Mouse (Mus musculus): ENCODE data around the gene Terb2. TPM values are rescaled to one million over a fixed set of nuclear protein-coding genes. Genes with fewer than 3 reads are reported as not detected.
A peak's percentile ranks its signal among the peaks of the same experiment; 100 is the strongest.

Terb2 gene
- total and polyA plus RNA-seq, 3 experiments = not detected

DNA sequence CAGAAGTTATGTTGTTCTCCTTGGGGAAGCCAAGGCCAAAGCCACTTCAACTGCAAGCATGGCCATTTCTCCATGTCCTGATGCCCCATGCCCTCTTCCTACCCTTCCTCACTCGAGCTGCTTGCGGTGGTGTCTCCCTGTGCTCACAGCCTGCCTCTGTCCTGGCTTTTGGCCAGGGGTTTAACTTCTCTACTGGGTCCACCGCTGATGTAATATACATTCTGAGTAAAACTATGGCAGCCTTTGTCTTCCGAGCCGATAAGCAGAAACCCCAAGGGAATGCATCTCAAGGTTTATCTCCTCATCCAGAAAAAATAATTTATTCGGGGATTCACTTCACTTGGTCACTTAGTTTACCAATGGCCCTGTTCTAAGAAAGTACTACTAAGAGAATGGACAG is 39.4 kb upstream of the Terb2 start:
- intact Hi-C loops (cut with DNase I) = no loop called here
- WGBS = 25% methylated on average over 6 of the region's 6 CpGs
- peaks cover 18% of the 10 kb centered on the region for H3K36me3 ChIP-seq (ENCODE audit: control insufficient read depth, insufficient read depth, low read length)
- H3K4me3 ChIP-seq = peak overlapping the region; percentile 79
- no peak overlapping the region for H3K9ac ChIP-seq (ENCODE audit: low read depth, low read length)
- peak; percentile 46 to 51 for DNase-seq
- no peaks in the 10 kb centered on the region; the same call in 1 of the 2 replicates for H3K79me2 ChIP-seq (replicated peaks; ENCODE audit: control insufficient read depth, insufficient read depth, low read length)
- peaks cover 8% of the 10 kb centered on the region for H3K4me1 ChIP-seq (ENCODE audit: control insufficient read depth, insufficient read depth, low read length)
- TF ChIP-seq EP300 (IDR thresholded peaks at IDR 0.05; ENCODE audit: insufficient read depth, low read depth, low read length) (no peak), CTCF (IDR thresholded peaks at IDR 0.05) (no peak), POLR2A (IDR thresholded peaks at IDR 0.05; ENCODE audit: insufficient read depth, low read depth, low read length) (no peak)
- H3K27ac ChIP-seq = peak overlapping the region; percentile 96
- no peaks in the 10 kb centered on the region for H3K27me3 ChIP-seq (ENCODE audit: control insufficient read depth, insufficient read depth, low read length)

DNA sequence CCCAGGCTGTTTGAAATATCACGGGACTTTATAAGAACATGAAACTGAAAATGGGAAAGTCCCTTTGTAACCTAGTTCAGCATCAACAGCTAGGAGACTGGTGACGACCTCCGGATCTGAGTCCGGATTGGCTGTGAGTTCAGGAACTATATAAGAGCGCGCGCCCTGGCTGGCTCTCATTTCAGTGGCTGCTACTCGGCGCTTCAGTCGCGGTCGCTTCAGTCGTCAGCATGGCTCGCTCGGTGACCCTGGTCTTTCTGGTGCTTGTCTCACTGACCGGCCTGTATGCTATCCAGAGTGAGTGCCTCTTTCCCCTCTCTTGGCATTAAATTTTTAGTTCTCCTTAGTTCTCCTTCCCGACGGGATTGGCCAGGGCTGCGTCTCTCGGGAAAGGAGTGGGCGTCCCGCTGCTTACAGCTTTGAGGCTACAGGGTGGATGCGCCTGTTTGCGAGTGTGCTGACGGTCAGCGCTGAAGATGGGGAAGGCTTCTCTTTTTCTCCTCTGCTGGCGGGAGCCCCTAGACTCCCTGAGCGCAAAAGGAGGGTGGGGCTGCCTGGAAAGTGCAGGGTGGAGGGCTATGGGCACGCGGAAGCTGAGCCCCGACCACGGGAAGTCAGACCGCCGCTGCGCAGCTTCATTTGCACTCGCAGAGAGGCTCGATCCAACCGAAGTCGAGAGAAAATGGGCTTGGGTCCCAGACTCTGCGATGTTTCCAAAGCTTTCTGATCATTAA is 38.4 kb upstream of the Terb2 start, which contains the start of gene B2m:
Gene B2m (plus strand): TSS at position 179 of the 734 bp plus-strand sequence.
- peak within 1 kb of the TSS; percentile 79 for H3K4me3 ChIP-seq
- peaks cover 2% of the 10 kb centered on the region for H3K79me2 ChIP-seq (replicated peaks; ENCODE audit: control insufficient read depth, insufficient read depth, low read length)
- H3K36me3 ChIP-seq (ENCODE audit: control insufficient read depth, insufficient read depth, low read length) = peaks cover 21% of the 10 kb centered on the region
- DNase-seq = peak; percentile 94 to 95
- WGBS = under 1% methylated on average over 40 of the region's 40 CpGs
- no peaks in the 10 kb centered on the region for H3K27me3 ChIP-seq (ENCODE audit: control insufficient read depth, insufficient read depth, low read length)
- peak within 1 kb of the TSS; percentile 96 for H3K27ac ChIP-seq
- intact Hi-C loops (cut with DNase I) = loop anchor here (1.0 kb wide), 1 partner anchor 29 kb away; the partner anchor contains the start of gene Spg11
- H3K4me1 ChIP-seq (ENCODE audit: control insufficient read depth, insufficient read depth, low read length) = peaks cover 8% of the 10 kb centered on the region
- TF ChIP-seq CTCF (IDR thresholded peaks at IDR 0.05) (no peak), POLR2A (IDR thresholded peaks at IDR 0.05; ENCODE audit: insufficient read depth, low read depth, low read length) (peak; percentile 100), EP300 (IDR thresholded peaks at IDR 0.05; ENCODE audit: insufficient read depth, low read depth, low read length) (peak; percentile 90)
- peak within 1 kb of the TSS; percentile 87 for H3K9ac ChIP-seq (ENCODE audit: low read depth, low read length)

DNA sequence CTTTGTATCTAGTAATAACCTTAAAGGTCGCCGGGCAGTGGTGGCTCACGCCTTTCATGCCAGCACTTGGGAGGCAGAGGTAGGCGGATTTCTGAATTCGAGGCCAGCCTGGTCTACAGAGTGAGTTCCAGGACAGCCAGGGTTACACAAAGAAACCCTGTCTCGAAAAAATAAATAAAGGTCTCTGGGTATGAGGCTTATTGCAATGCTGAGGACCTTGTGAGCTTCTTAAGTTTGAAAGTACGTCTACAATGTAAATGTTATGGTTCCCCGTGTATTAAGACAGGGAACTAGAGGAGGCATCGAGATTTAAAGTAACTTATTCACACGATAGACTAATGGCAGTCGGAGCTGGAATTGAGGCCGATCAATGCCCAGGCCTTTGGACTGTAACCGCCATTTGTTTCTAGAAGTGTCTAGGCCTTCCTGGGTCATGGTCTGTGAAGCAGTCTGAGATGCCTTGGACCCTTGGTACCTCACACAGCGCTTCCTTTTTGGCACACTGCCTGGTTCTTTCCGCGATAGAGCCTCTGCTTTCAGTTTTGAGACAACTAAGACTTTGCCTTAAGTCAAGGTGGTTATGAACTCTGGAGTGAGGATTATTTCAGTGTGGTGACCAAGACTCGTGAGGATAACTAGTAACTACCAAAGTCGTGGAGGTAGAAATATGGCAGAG is 37.7 kb upstream of the Terb2 start:
- intact Hi-C loops (cut with DNase I) = loop anchor here (1.0 kb wide), 1 partner anchor 30 kb away; the partner anchor contains the start of gene Spg11
- DNase-seq = peak; percentile 73 to 86
- H3K79me2 ChIP-seq (replicated peaks; ENCODE audit: control insufficient read depth, insufficient read depth, low read length) = peaks cover 2% of the 10 kb centered on the region
- H3K27ac ChIP-seq = peak overlapping the region; percentile 96
- WGBS = 28% methylated on average over 18 of the region's 18 CpGs
- TF ChIP-seq EP300 (IDR thresholded peaks at IDR 0.05; ENCODE audit: insufficient read depth, low read depth, low read length) = peak; percentile 52; the same call in 1 of the 2 replicates
- TF ChIP-seq CTCF (IDR thresholded peaks at IDR 0.05) = no peak
- peak; percentile 43; the same call in 1 of the 2 replicates for TF ChIP-seq POLR2A (IDR thresholded peaks at IDR 0.05; ENCODE audit: insufficient read depth, low read depth, low read length)
- peaks cover 8% of the 10 kb centered on the region for H3K4me1 ChIP-seq (ENCODE audit: control insufficient read depth, insufficient read depth, low read length)
- peak overlapping the region; percentile 79 for H3K4me3 ChIP-seq
- H3K9ac ChIP-seq (ENCODE audit: low read depth, low read length) = peak overlapping the region; percentile 87
- peaks cover 23% of the 10 kb centered on the region for H3K36me3 ChIP-seq (ENCODE audit: control insufficient read depth, insufficient read depth, low read length)
- no peaks in the 10 kb centered on the region for H3K27me3 ChIP-seq (ENCODE audit: control insufficient read depth, insufficient read depth, low read length)

DNA sequence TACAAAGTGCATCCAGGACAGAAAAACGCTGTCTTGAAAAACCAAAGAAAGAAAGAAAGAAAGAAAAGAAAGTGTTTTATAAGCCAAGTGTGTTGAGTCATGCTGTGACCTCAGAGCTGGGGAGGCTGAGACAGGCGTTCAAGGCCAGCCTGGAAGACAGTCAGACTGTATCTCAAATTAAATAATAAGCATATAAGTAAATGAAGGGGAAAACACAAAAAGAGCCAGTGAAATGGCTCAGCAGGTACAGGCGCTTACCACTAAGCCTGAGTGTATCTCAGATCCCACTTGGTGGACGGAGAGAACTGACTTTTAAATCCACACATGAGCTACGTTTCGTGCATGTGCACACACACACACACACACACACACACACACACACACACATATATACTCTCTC is 36.8 kb upstream of the Terb2 start:
- no peak overlapping the region for H3K27ac ChIP-seq
- no peaks in the 10 kb centered on the region for H3K27me3 ChIP-seq (ENCODE audit: control insufficient read depth, insufficient read depth, low read length)
- peak overlapping the region; percentile 79 for H3K4me3 ChIP-seq
- WGBS = 57% methylated on average over 6 of the region's 6 CpGs
- H3K4me1 ChIP-seq (ENCODE audit: control insufficient read depth, insufficient read depth, low read length) = peaks cover 8% of the 10 kb centered on the region
- peaks cover 2% of the 10 kb centered on the region for H3K79me2 ChIP-seq (replicated peaks; ENCODE audit: control insufficient read depth, insufficient read depth, low read length)
- TF ChIP-seq EP300 (IDR thresholded peaks at IDR 0.05; ENCODE audit: insufficient read depth, low read depth, low read length) (no peak), CTCF (IDR thresholded peaks at IDR 0.05) (no peak), POLR2A (IDR thresholded peaks at IDR 0.05; ENCODE audit: insufficient read depth, low read depth, low read length) (no peak)
- H3K36me3 ChIP-seq (ENCODE audit: control insufficient read depth, insufficient read depth, low read length) = peaks cover 23% of the 10 kb centered on the region
- intact Hi-C loops (cut with DNase I) = no loop called here
- DNase-seq = no peak
- no peak overlapping the region; the same call in 1 of the 2 replicates for H3K9ac ChIP-seq (ENCODE audit: low read depth, low read length)

DNA sequence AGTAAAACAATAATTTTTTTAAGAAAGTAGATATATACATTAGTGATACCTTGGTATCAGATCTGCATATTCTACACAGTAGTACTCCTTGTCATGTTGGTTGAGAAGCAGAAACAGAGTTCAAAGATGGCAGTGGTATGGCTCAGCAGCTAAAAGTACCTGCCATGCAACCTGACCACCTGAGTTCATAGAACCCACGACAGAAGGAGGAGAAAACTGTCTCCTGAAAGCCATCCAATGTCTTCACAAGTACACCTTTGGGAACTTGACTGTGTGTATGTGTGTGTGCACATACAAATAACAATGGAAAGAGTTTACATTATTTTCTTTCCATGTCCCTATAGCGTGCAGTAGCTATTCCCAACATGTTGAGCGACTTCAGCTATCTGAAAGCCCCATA is 36.4 kb upstream of the Terb2 start:
- TF ChIP-seq EP300 (IDR thresholded peaks at IDR 0.05; ENCODE audit: insufficient read depth, low read depth, low read length) (no peak), CTCF (IDR thresholded peaks at IDR 0.05) (no peak), POLR2A (IDR thresholded peaks at IDR 0.05; ENCODE audit: insufficient read depth, low read depth, low read length) (no peak)
- DNase-seq = no peak
- Histone ChIP-seq H3K4me1 (ENCODE audit: control insufficient read depth, insufficient read depth, low read length) (peaks cover 8% of the 10 kb centered on the region), H3K27me3 (ENCODE audit: control insufficient read depth, insufficient read depth, low read length) (no peaks in the 10 kb centered on the region), H3K27ac (no peak overlapping the region), H3K9ac (ENCODE audit: low read depth, low read length) (no peak overlapping the region), H3K4me3 (peak overlapping the region; percentile 10; the same call in 1 of the 2 replicates), H3K36me3 (ENCODE audit: control insufficient read depth, insufficient read depth, low read length) (peaks cover 23% of the 10 kb centered on the region), H3K79me2 (replicated peaks; ENCODE audit: control insufficient read depth, insufficient read depth, low read length) (peaks cover 2% of the 10 kb centered on the region)
- intact Hi-C loops (cut with DNase I) = no loop called here
- WGBS = 62% methylated on average over 3 of the region's 3 CpGs

Measured in heart, adult 2 months (tissue).